Mouse (Mus musculus) liver, postnatal 0 days (tissue): Measurements from ENCODE around the gene Pbp2. TPM values are rescaled to one million over a fixed set of nuclear protein-coding genes. Genes with fewer than 3 reads are reported as not detected.

Experiments used
- ATAC-seq: fragments of 200-750 bp; cut with Nextera tagmentation; 2 replicates; pipeline ENCODE4 v1.8.0; 2017; ENCODE audit warnings: mild to moderate bottlenecking, moderate library complexity
- DNase-seq: peaks from one replicate; pipeline ENCODE4 v3.0.0-alpha.2; 2016
- H3K27ac ChIP-seq: fragments of 300-500 bp; sonication (generic); 2 replicates; pipeline ENCODE4 v1.5.1; 2014; ENCODE audit warnings: antibody characterized with exemption, moderate library complexity, mild to moderate bottlenecking, low read depth
- H3K27me3 ChIP-seq: fragments of 300-500 bp; sonication (generic); 2 replicates; pipeline ENCODE4 v1.6.1; 2014; ENCODE audit warnings: low read length, control low read depth, mixed read lengths; ENCODE audit not compliant: insufficient read depth
- H3K36me3 ChIP-seq: fragments of 300-500 bp; sonication (generic); replicated peaks from 2 replicates; pipeline ENCODE4 v1.6.1; 2014; ENCODE audit warnings: mild to moderate bottlenecking, control low read depth, low read length, moderate library complexity, mixed read lengths; ENCODE audit not compliant: insufficient read depth
- H3K4me1 ChIP-seq: fragments of 300-500 bp; sonication (generic); 2 replicates; pipeline ENCODE4 v1.6.1; 2014; ENCODE audit warnings: antibody characterized with exemption, mild to moderate bottlenecking, control low read depth; ENCODE audit not compliant: insufficient read depth
- H3K4me2 ChIP-seq: fragments of 300-500 bp; sonication (generic); 2 replicates; pipeline ENCODE4 v1.6.1; 2014; ENCODE audit warnings: low read depth, mild to moderate bottlenecking, low read length, moderate library complexity, mixed read lengths
- H3K4me3 ChIP-seq: fragments of 300-500 bp; sonication (generic); 2 replicates; pipeline ENCODE4 v1.5.1; 2014; ENCODE audit warnings: low read depth, low read length
- H3K9ac ChIP-seq: fragments of 300-500 bp; sonication (generic); replicated peaks from 2 replicates; pipeline ENCODE4 v1.6.1; 2014; ENCODE audit warnings: mild to moderate bottlenecking, moderate library complexity
- H3K9me3 ChIP-seq: fragments of 300-500 bp; sonication (generic); 2 replicates; pipeline ENCODE4 v1.6.1; 2016; ENCODE audit warnings: mild to moderate bottlenecking, control low read depth, low read length, mixed read lengths
- CTCF ChIP-seq: sonication (generic); IDR thresholded peaks from 2 replicates; pipeline ENCODE4 v1.5.1; 2016; ENCODE audit warnings: antibody characterized with exemption, low read depth
- EP300 ChIP-seq: IDR thresholded peaks from 2 replicates; pipeline ENCODE4 v1.6.1; 2016; ENCODE audit warnings: antibody characterized with exemption, low read depth, mild to moderate bottlenecking
- WGBS: fragments of 180-500 bp; shearing (Covaris S2); extraction: QIAGEN DNeasy Blood & Tissue Kit; methylation state at CpG from one replicate; pipeline ENCODE4 v1.1.7; 2014; ENCODE audit not compliant: insufficient replicate concordance; 5-methylcytosine and 5-hydroxymethylcytosine counted together
- polyA plus RNA-seq: library from polyadenylated mRNA; unstranded; fragments of >200 nt; fragmentation: Nextera tagmentation; extraction: Ambion mirVana; gene quantifications from 2 replicates; pipeline ENCODE4 v1.2.1, GENCODE M21; 2015

The Pbp2 gene
- polyA plus RNA-seq, 1 experiment from 2014 or later = not detected

DNA sequence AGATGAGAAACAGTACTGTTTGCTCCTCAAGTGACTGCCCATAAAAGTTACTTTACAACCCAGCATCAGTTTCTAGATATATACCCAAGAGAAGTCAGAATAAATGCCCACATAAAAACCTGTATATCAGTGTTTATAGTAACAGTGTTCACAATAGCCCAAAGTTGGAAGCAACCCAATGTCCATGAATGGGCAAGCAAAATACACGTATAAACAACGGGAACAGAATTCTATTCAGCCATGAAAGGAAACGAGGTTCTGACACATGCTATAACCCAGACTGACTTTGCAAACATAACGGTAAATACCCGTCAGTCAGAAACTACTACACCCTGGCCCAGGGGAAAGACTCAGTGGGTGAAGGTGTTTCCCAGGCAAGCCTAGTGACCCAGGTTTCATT is 1.8 kb upstream of the Pbp2 start:
- H3K9me3 ChIP-seq = no peaks in the 10 kb centered on the region
- H3K27me3 ChIP-seq = no peaks in the 10 kb centered on the region
- H3K27ac ChIP-seq = no peak overlapping the region
- no peak overlapping the region for H3K4me2 ChIP-seq
- ATAC-seq (no peak), DNase-seq (no peak)
- H3K4me1 ChIP-seq = 0 out of 2 replicates have a peak, but pooled peaks cover 2% of the 10 kb centered on the region
- H3K4me3 ChIP-seq = no peak overlapping the region
- 85% methylated on average over 5 of the region's 5 CpGs for WGBS
- H3K9ac ChIP-seq = no peak overlapping the region
- TF ChIP-seq EP300 = no peak
- TF ChIP-seq CTCF = no peak
- no peaks in the 10 kb centered on the region for H3K36me3 ChIP-seq

DNA sequence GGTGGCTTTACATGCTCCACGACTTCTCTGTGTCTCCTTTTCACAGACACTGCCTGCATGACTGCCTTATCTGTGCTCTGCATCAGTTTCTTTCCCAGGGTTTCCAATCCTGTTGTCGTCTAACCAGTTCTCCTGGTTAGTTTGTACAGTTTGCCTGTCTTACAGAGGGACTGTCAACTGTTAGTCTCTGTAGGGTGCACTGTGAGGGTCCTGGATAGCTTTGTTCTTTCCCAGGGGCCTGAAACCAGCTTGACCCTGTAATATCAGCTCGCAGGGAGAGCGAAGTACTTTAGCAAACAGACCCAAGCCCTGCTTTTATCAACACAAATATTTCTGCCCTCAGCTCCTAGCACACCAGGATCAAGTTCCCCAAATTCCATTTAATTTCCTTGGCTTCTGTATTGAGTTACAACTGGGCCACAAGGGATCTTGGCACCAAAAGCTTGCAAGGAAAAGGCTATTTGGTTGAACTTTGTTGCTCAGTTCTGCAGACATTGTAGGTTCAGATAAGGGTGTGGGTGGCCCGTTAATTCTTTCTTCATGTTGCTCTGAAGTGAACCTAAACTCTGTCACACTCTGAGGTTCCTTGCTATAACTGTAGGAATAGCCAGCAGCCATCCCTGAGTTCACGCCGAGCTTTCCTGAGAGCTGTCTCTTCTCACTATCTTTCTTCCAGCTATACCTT is 5.5 kb downstream of the Pbp2 start:
- no peak overlapping the region for H3K9ac ChIP-seq
- no peak overlapping the region for H3K4me3 ChIP-seq
- H3K27ac ChIP-seq = no peak overlapping the region
- no peak for TF ChIP-seq EP300
- TF ChIP-seq CTCF = no peak
- H3K27me3 ChIP-seq = no peaks in the 10 kb centered on the region
- WGBS = 50% methylated on average over 7 of the region's 7 CpGs
- DNase-seq (no peak), ATAC-seq (no peak)
- peaks cover 19% of the 10 kb centered on the region for H3K4me1 ChIP-seq
- no peaks in the 10 kb centered on the region for H3K36me3 ChIP-seq
- H3K4me2 ChIP-seq = no peak overlapping the region
- H3K9me3 ChIP-seq = no peaks in the 10 kb centered on the region

DNA sequence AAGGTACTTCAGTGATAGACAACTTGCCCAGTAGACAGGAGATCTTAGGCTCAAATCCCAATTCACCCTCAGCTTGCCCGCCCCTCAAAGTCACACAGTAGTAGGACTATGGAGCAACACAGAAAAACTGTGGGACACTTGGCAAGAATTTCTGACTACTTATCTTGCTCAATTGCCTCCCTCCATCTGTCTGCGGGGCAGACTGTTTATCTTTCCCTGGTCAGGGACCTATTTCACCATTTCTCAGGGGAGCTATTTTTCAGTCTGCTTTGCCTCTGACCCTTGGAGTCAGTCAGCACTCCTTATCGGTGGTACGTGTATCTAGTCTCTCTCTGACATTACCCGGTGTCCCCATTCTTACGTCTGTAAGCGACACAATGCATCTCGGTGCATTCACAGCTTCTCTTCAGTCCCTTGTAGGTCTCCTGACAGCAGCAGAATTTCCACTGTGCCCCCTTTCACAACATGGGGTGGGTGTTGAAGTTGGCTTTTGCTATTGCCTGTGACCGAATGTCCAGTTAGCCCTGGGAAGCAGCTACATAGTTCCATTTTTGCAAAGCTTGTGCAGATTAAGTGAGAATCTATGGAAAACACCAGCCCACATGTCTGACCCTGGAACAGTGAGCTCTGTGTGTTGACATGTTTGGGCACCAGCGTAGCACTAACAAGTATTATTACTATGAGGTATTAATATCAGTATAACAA is 7.6 kb downstream of the Pbp2 start:
- WGBS = 41% methylated on average over 10 of the region's 10 CpGs
- ATAC-seq = peak; percentile 83

DNA sequence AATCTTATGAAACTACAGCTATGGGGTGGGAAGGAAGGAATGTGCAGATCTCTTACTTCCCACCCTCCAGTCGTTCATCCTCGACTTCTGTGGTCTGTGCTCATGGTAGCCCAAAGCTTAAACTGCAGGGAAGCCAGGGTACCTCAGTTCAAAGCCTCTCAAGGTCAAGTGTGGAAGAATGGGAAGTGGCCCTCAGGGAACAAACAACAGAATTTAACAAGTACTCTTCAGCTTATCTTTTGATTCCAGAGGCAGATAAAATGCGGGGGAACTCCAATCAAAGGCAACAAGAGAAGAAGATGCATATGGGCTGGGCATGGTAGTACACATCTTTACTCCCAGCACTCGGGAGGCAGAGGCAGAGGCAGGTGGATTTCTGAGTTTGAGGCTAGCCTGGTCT is 9.7 kb downstream of the Pbp2 start:
- WGBS = 59% methylated on average over 4 of the region's 4 CpGs
- no peak for ATAC-seq

More for the DNA sequence above, 7.6 kb downstream of the Pbp2 start:
- Histone ChIP-seq H3K9me3 (no peaks in the 10 kb centered on the region), H3K9ac (no peak overlapping the region), H3K4me3 (no peak overlapping the region), H3K36me3 (no peaks in the 10 kb centered on the region), H3K27ac (peak overlapping the region; percentile 11; the same call in 1 of the 2 replicates), H3K27me3 (no peaks in the 10 kb centered on the region), H3K4me2 (peak overlapping the region; percentile 22; the same call in 1 of the 2 replicates), H3K4me1 (peaks cover 19% of the 10 kb centered on the region)
- peak; percentile 23 for DNase-seq
- TF ChIP-seq CTCF (no peak), EP300 (peak; percentile 58)

DNA sequence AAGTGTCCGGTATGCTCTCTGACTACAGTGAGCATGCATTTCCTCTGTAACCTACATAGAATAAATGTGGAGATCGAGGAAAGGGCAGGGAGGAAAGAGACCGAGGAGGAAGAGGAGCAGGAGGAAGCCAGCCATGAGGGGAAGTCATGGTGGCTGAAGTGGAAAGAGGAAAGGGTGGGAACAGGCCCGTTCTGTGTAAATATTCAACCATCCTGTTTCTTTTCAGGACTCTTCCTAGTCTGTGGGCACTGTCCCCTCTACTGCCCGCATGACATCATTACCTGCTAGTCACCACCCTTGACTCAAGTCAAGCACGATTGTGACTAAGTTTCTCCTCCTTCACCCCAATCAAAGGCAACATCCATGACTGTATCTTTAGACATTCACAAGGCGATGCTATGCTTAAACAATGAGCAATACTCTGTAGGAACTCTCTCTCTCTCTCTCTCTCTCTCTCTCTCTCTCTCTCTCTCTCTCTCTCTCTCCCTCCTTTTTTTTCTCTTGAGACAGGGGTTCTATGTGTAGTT is 11.1 kb downstream of the Pbp2 start:
- Histone ChIP-seq H3K27me3 (no peaks in the 10 kb centered on the region), H3K4me3 (no peak overlapping the region), H3K9ac (no peak overlapping the region), H3K27ac (no peak overlapping the region), H3K4me1 (peaks cover 15% of the 10 kb centered on the region; the same call in 1 of the 2 replicates), H3K9me3 (no peaks in the 10 kb centered on the region), H3K4me2 (no peak overlapping the region), H3K36me3 (no peaks in the 10 kb centered on the region)
- 60% methylated on average over 7 of the region's 7 CpGs for WGBS
- TF ChIP-seq EP300 (no peak), CTCF (no peak)
- DNase-seq (no peak), ATAC-seq (no peak)

More for the DNA sequence above, 9.7 kb downstream of the Pbp2 start:
- no peak overlapping the region for H3K9ac ChIP-seq
- DNase-seq = no peak
- H3K4me3 ChIP-seq = no peak overlapping the region
- no peaks in the 10 kb centered on the region for H3K27me3 ChIP-seq
- H3K4me2 ChIP-seq = no peak overlapping the region
- no peaks in the 10 kb centered on the region for H3K9me3 ChIP-seq
- H3K36me3 ChIP-seq = no peaks in the 10 kb centered on the region
- no peak overlapping the region for H3K27ac ChIP-seq
- peaks cover 19% of the 10 kb centered on the region for H3K4me1 ChIP-seq
- TF ChIP-seq CTCF (no peak), EP300 (no peak)

DNA sequence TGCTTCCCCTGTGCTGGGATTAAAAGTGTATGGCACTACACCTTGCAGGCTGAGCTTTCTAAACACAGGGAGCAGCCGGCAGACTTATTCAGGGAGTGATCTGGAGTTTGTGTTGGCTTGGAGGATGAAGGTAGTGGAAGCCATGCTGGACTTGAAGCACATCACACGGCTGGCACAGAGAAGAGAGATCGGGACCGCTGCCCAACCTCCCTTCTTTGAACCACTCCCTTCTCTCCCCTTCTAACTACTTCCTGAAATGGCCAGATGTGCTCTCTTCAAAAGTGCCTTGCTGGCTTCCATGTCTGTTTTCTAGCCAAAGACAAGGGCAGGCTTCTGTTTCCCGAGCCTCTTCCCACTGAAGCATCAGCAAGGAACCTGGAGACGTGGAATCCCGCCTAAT is 12.6 kb downstream of the Pbp2 start:
- 61% methylated on average over 7 of the region's 7 CpGs for WGBS
- TF ChIP-seq EP300 (no peak), CTCF (no peak)
- Histone ChIP-seq H3K4me2 (no peak overlapping the region), H3K9ac (no peak overlapping the region), H3K27ac (no peak overlapping the region), H3K4me3 (no peak overlapping the region), H3K9me3 (no peaks in the 10 kb centered on the region), H3K27me3 (no peaks in the 10 kb centered on the region), H3K36me3 (no peaks in the 10 kb centered on the region), H3K4me1 (peaks cover 9% of the 10 kb centered on the region; the same call in 1 of the 2 replicates)
- ATAC-seq (no peak), DNase-seq (no peak)
